Mouse (Mus musculus): ENCODE results near the gene Fras1. TPM values are rescaled to one million over a fixed set of nuclear protein-coding genes. Genes with fewer than 3 reads are reported as not detected.

Fras1 gene
- total and polyA plus RNA-seq, 3 experiments: 1.00 to 1.6 (median 1.3) TPM

GRCm38 (mm10) chr5:96712799-96713198 is 339.0 kb downstream of the Fras1 start:
- no peak overlapping the region for H3K9ac ChIP-seq (ENCODE audit: low read depth, low read length)
- H3K4me3 ChIP-seq: no peak overlapping the region
- DNase-seq: no peak
- TF ChIP-seq CTCF (IDR thresholded peaks at IDR 0.05) (no peak), EP300 (IDR thresholded peaks at IDR 0.05; ENCODE audit: insufficient read depth, low read depth, low read length) (no peak), POLR2A (IDR thresholded peaks at IDR 0.05; ENCODE audit: insufficient read depth, low read depth, low read length) (no peak)
- 88% methylated on average over 4 of the region's 4 CpGs for WGBS
- H3K27ac ChIP-seq: no peak overlapping the region
- H3K27me3 ChIP-seq (ENCODE audit: control insufficient read depth, insufficient read depth, low read length): no peaks in the 10 kb centered on the region; the same call in 1 of the 2 replicates
- H3K36me3 ChIP-seq (ENCODE audit: control insufficient read depth, insufficient read depth, low read length): no peaks in the 10 kb centered on the region
- no peaks in the 10 kb centered on the region for H3K4me1 ChIP-seq (ENCODE audit: control insufficient read depth, insufficient read depth, low read length)
- H3K79me2 ChIP-seq (replicated peaks; ENCODE audit: control insufficient read depth, insufficient read depth, low read length): no peaks in the 10 kb centered on the region
- intact Hi-C loops (cut with DNase I): no loop called here

GRCm38 (mm10) chr5:96716273-96717034 is 342.7 kb downstream of the Fras1 start:
- no peak for TF ChIP-seq EP300 (IDR thresholded peaks at IDR 0.05; ENCODE audit: insufficient read depth, low read depth, low read length)
- no peak for TF ChIP-seq POLR2A (IDR thresholded peaks at IDR 0.05; ENCODE audit: insufficient read depth, low read depth, low read length)
- TF ChIP-seq CTCF (IDR thresholded peaks at IDR 0.05): no peak
- no peak overlapping the region for H3K4me3 ChIP-seq
- no peak overlapping the region for H3K27ac ChIP-seq
- H3K36me3 ChIP-seq (ENCODE audit: control insufficient read depth, insufficient read depth, low read length): no peaks in the 10 kb centered on the region
- H3K9ac ChIP-seq (ENCODE audit: low read depth, low read length): no peak overlapping the region
- WGBS: 34% methylated on average over 8 of the region's 8 CpGs
- no peak for DNase-seq
- no peaks in the 10 kb centered on the region for H3K4me1 ChIP-seq (ENCODE audit: control insufficient read depth, insufficient read depth, low read length)
- intact Hi-C loops (cut with DNase I): no loop called here
- no peaks in the 10 kb centered on the region; the same call in 1 of the 2 replicates for H3K27me3 ChIP-seq (ENCODE audit: control insufficient read depth, insufficient read depth, low read length)
- H3K79me2 ChIP-seq (replicated peaks; ENCODE audit: control insufficient read depth, insufficient read depth, low read length): no peaks in the 10 kb centered on the region

- Histone ChIP-seq H3K4me3 (no peak overlapping the region), H3K27me3 (ENCODE audit: control insufficient read depth, insufficient read depth, low read length) (no peaks in the 10 kb centered on the region; the same call in 1 of the 2 replicates), H3K9ac (ENCODE audit: low read depth, low read length) (no peak overlapping the region), H3K27ac (no peak overlapping the region), H3K4me1 (ENCODE audit: control insufficient read depth, insufficient read depth, low read length) (no peaks in the 10 kb centered on the region), H3K79me2 (replicated peaks; ENCODE audit: control insufficient read depth, insufficient read depth, low read length) (no peaks in the 10 kb centered on the region), H3K36me3 (ENCODE audit: control insufficient read depth, insufficient read depth, low read length) (no peaks in the 10 kb centered on the region)
- DNase-seq: no peak
- TF ChIP-seq POLR2A (IDR thresholded peaks at IDR 0.05; ENCODE audit: insufficient read depth, low read depth, low read length) (no peak), CTCF (IDR thresholded peaks at IDR 0.05) (no peak), EP300 (IDR thresholded peaks at IDR 0.05; ENCODE audit: insufficient read depth, low read depth, low read length) (no peak)
- WGBS: 93% methylated on average over 4 of the region's 4 CpGs
- intact Hi-C loops (cut with DNase I): no loop called here
Measured at GRCm38 (mm10) chr5:96717690-96718089, 343.9 kb downstream of the Fras1 start.

- H3K4me1 ChIP-seq (ENCODE audit: control insufficient read depth, insufficient read depth, low read length): no peaks in the 10 kb centered on the region
- no peaks in the 10 kb centered on the region; the same call in 1 of the 2 replicates for H3K27me3 ChIP-seq (ENCODE audit: control insufficient read depth, insufficient read depth, low read length)
- no peak for TF ChIP-seq CTCF (IDR thresholded peaks at IDR 0.05)
- TF ChIP-seq EP300 (IDR thresholded peaks at IDR 0.05; ENCODE audit: insufficient read depth, low read depth, low read length): no peak
- no peak for TF ChIP-seq POLR2A (IDR thresholded peaks at IDR 0.05; ENCODE audit: insufficient read depth, low read depth, low read length)
- H3K36me3 ChIP-seq (ENCODE audit: control insufficient read depth, insufficient read depth, low read length): no peaks in the 10 kb centered on the region
- no peak overlapping the region for H3K27ac ChIP-seq
- no peak overlapping the region for H3K4me3 ChIP-seq
- intact Hi-C loops (cut with DNase I): no loop called here
- no peaks in the 10 kb centered on the region for H3K79me2 ChIP-seq (replicated peaks; ENCODE audit: control insufficient read depth, insufficient read depth, low read length)
- WGBS: 88% methylated on average over 5 of the region's 5 CpGs
- no peak overlapping the region for H3K9ac ChIP-seq (ENCODE audit: low read depth, low read length)
- DNase-seq: no peak
Measured at GRCm38 (mm10) chr5:96718601-96719000, 344.8 kb downstream of the Fras1 start.

- no peaks in the 10 kb centered on the region for H3K4me1 ChIP-seq (ENCODE audit: control insufficient read depth, insufficient read depth, low read length)
- no peaks in the 10 kb centered on the region for H3K36me3 ChIP-seq (ENCODE audit: control insufficient read depth, insufficient read depth, low read length)
- H3K9ac ChIP-seq (ENCODE audit: low read depth, low read length): no peak overlapping the region
- no peaks in the 10 kb centered on the region for H3K79me2 ChIP-seq (replicated peaks; ENCODE audit: control insufficient read depth, insufficient read depth, low read length)
- no peaks in the 10 kb centered on the region; the same call in 1 of the 2 replicates for H3K27me3 ChIP-seq (ENCODE audit: control insufficient read depth, insufficient read depth, low read length)
- TF ChIP-seq CTCF (IDR thresholded peaks at IDR 0.05) (no peak), EP300 (IDR thresholded peaks at IDR 0.05; ENCODE audit: insufficient read depth, low read depth, low read length) (no peak)
- no peak for DNase-seq
- intact Hi-C loops (cut with DNase I): no loop called here
- H3K4me3 ChIP-seq: no peak overlapping the region
- no peak overlapping the region for H3K27ac ChIP-seq
- 81% methylated on average over 5 of the region's 5 CpGs for WGBS
Measured at GRCm38 (mm10) chr5:96719221-96719620, 345.5 kb downstream of the Fras1 start.

- Histone ChIP-seq H3K27ac (no peak overlapping the region), H3K36me3 (ENCODE audit: control insufficient read depth, insufficient read depth, low read length) (no peaks in the 10 kb centered on the region), H3K79me2 (replicated peaks; ENCODE audit: control insufficient read depth, insufficient read depth, low read length) (no peaks in the 10 kb centered on the region), H3K4me1 (ENCODE audit: control insufficient read depth, insufficient read depth, low read length) (no peaks in the 10 kb centered on the region), H3K27me3 (ENCODE audit: control insufficient read depth, insufficient read depth, low read length) (no peaks in the 10 kb centered on the region), H3K4me3 (no peak overlapping the region), H3K9ac (ENCODE audit: low read depth, low read length) (no peak overlapping the region)
- TF ChIP-seq EP300 (IDR thresholded peaks at IDR 0.05; ENCODE audit: insufficient read depth, low read depth, low read length) (no peak), CTCF (IDR thresholded peaks at IDR 0.05) (no peak), POLR2A (IDR thresholded peaks at IDR 0.05; ENCODE audit: insufficient read depth, low read depth, low read length) (no peak)
- WGBS: 75% methylated on average over 3 of the region's 3 CpGs
- no peak for DNase-seq
- intact Hi-C loops (cut with DNase I): no loop called here
Measured at GRCm38 (mm10) chr5:96722690-96723089, 348.9 kb downstream of the Fras1 start.

Measured in heart, adult 2 months (tissue).